Mouse (Mus musculus) hindbrain, embryonic 10.5 days (tissue): ENCODE results near the gene Ptgis. TPM values are rescaled to one million over a fixed set of nuclear protein-coding genes. Genes with fewer than 3 reads are reported as not detected.
A peak's percentile ranks its signal among the peaks of the same experiment; 100 is the strongest.

ENCODE experiments used
- DNase-seq: peaks from one replicate; pipeline ENCODE4 v3.0.0-alpha.2; 2017; ENCODE audit warnings: low spot score
- H3K27ac ChIP-seq: fragments of 300-500 bp; sonication (generic); 2 replicates; pipeline ENCODE4 v1.5.1; 2016; ENCODE audit warnings: mild to moderate bottlenecking, moderate library complexity
- H3K27me3 ChIP-seq: fragments of 300-500 bp; sonication (generic); 2 replicates; pipeline ENCODE4 v1.6.1; 2016; ENCODE audit warnings: mild to moderate bottlenecking; ENCODE audit not compliant: poor library complexity, insufficient read depth, severe bottlenecking
- H3K36me3 ChIP-seq: fragments of 300-500 bp; sonication (generic); 2 replicates; pipeline ENCODE4 v1.6.1; 2016; ENCODE audit warnings: mild to moderate bottlenecking, moderate library complexity
- H3K4me1 ChIP-seq: fragments of 300-500 bp; sonication (generic); replicated peaks from 2 replicates; pipeline ENCODE4 v1.6.1; 2016; ENCODE audit warnings: mild to moderate bottlenecking
- H3K4me3 ChIP-seq: fragments of 300-500 bp; sonication (generic); 2 replicates; pipeline ENCODE4 v1.5.1; 2016; ENCODE audit warnings: mild to moderate bottlenecking, moderate library complexity
- H3K9me3 ChIP-seq: fragments of 300-500 bp; sonication (generic); 2 replicates; pipeline ENCODE4 v1.6.1; 2016; ENCODE audit warnings: mild to moderate bottlenecking, moderate library complexity
- WGBS: fragments of 180-500 bp; shearing (Covaris S2); methylation state at CpG from one replicate; pipeline ENCODE4 v1.1.7; 2016; 5-methylcytosine and 5-hydroxymethylcytosine counted together
- polyA plus RNA-seq: library from polyadenylated mRNA; unstranded; fragments of >200 nt; fragmentation: Nextera tagmentation; extraction: Ambion mirVana; gene quantifications from 2 replicates; pipeline ENCODE4 v1.2.1, GENCODE M21; 2016

Gene Ptgis
- polyA plus RNA-seq, 1 experiment from 2014 or later: 10.9 TPM

GRCm38 (mm10) chr2:167237224-167237623 lies 3.2 kb downstream of the Ptgis start:
- Histone ChIP-seq H3K9me3 (no peaks in the 10 kb centered on the region), H3K27me3 (peaks cover 20% of the 10 kb centered on the region), H3K4me1 (peaks cover 44% of the 10 kb centered on the region)

GRCm38 (mm10) chr2:167236174-167236573 lies 4.2 kb downstream of the Ptgis start:
- Histone ChIP-seq H3K27ac (no peak overlapping the region), H3K4me3 (no peak overlapping the region), H3K27me3 (peaks cover 17% of the 10 kb centered on the region), H3K36me3 (no peaks in the 10 kb centered on the region), H3K9me3 (no peaks in the 10 kb centered on the region), H3K4me1 (peaks cover 55% of the 10 kb centered on the region)
- 95% methylated on average over 4 of the region's 4 CpGs for WGBS
- no peak for DNase-seq

More at GRCm38 (mm10) chr2:167237224-167237623, 3.2 kb downstream of the Ptgis start:
- H3K36me3 ChIP-seq: no peaks in the 10 kb centered on the region
- no peak for DNase-seq
- no peak overlapping the region for H3K4me3 ChIP-seq
- no peak overlapping the region for H3K27ac ChIP-seq
- WGBS: 76% methylated on average over 9 of the region's 9 CpGs

DNA sequence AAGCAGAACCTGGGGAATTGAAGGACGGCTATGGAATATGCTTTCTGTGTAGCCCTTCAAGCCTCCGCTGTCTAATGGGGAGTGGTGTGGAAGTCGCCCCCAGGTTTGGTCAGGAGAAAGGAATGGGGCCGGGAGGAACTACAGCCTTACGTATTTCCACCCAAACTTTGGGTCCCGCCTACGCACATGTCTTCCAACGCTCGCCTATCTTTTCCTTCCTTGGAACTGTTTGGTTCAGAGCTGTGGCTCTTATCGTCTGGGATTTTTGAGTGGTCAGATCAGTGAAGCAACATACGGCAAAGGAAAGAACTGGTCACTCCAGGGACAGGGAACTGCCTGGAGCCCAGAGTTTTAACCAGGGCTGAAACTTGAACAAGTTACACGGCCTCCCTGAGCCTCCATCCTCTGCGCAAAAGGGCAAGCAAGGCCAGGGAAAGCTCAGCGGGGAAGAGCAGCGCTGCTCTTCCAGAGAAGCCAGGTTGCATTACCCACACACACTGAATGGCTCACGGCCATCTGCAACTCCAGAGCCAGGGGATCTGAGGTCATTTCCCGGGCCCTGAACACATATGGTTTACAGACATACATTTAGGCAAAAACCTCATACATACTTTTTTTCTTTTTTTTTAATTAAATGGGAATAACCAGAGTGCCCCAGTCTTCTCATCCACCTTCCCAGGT lies 4.9 kb downstream of the Ptgis start:
- H3K27ac ChIP-seq: no peak overlapping the region
- H3K9me3 ChIP-seq: no peaks in the 10 kb centered on the region
- WGBS: 71% methylated on average over 17 of the region's 17 CpGs
- no peak overlapping the region for H3K4me3 ChIP-seq
- no peaks in the 10 kb centered on the region for H3K36me3 ChIP-seq
- peaks cover 55% of the 10 kb centered on the region for H3K4me1 ChIP-seq
- DNase-seq: no peak
- peaks cover 10% of the 10 kb centered on the region for H3K27me3 ChIP-seq

DNA sequence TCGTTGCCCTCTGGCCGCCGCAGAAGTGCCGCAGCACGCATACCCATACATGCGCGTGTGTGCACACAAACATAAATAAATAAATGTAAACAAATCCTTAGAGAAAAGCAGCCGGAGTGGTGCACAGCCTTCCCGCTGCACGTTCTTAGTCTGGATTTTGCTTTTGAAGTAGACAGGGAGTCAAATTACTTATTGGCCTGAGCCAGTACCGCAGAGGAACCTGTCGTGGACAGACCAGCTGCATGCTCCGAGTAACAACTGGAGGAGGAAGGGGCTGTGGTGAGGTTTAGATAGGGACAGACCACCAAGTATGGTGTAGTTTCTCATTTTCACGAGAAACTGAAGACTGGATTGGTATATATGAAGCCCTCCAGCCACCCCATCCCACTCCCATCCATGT lies 6.6 kb downstream of the Ptgis start:
- Histone ChIP-seq H3K27ac (no peak overlapping the region; the same call in 1 of the 2 replicates), H3K36me3 (no peaks in the 10 kb centered on the region), H3K9me3 (no peaks in the 10 kb centered on the region), H3K27me3 (peaks cover 4% of the 10 kb centered on the region; the same call in 1 of the 2 replicates), H3K4me1 (peaks cover 44% of the 10 kb centered on the region), H3K4me3 (no peak overlapping the region)
- DNase-seq: no peak
- 54% methylated on average over 14 of the region's 14 CpGs for WGBS

DNA sequence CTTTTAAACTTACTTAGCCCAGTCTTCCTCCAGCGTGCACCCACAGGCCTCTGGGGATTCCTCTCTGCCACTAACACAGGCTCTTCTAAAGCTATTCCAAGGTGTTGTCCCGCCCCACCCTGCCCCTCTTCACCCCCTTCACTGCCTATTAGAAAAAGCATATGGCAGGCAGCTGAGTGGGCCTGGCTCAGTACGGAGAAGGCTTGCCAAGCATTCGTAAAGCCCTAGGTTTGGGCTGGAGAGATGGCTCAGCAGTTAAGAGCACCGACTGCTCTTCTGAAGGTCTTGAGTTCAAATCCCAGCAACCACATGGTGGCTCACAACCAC lies 7.4 kb downstream of the Ptgis start:
- Histone ChIP-seq H3K4me3 (no peak overlapping the region), H3K27me3 (no peaks in the 10 kb centered on the region), H3K9me3 (no peaks in the 10 kb centered on the region), H3K36me3 (no peaks in the 10 kb centered on the region), H3K4me1 (peaks cover 40% of the 10 kb centered on the region), H3K27ac (0 out of 2 replicates have a peak overlapping the region, but pooled peaks have one; percentile 12)
- no peak for DNase-seq
- WGBS: 77% methylated on average over 5 of the region's 5 CpGs

DNA sequence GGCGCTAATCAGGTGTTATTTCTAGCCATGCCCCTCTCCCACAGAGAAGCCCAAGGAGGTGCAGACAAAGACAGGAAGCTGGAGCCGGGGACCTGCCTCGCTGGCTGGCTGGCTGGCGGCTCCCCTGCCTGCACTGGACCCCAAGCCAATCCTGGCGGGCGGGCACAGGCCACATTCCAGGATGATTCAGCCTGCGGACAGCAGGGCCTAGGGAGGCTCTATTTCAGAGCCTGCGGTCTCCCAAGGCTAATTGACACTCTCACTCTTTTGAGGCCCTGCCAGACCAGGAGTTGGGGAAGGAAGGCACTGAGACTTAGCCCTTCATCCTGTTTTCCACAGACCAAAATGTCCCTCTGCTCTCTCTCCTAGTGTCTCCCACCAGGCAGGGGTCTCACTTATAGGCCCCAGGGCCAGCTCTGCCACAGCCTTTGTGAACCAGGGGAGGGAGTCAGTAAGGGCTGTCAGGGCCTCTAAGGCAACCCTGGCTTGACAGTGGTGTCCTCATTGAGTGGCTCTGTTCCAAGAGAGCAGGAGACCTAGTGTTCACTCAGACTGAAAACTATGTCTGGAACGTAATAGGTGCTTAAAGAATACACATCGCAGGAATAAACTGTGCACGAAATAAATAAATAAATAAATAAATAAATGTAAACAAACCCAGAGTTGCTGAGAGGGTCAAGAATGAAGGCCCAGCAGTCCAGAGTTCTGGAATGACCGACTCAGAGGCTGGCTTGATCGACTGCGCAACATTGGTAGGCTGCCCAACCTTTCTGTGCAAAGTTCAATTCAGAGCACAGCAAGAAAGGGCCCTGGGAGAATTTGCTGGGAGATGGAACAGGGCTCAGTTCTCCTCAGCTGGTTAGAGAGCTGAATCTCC lies 8.0 kb downstream of the Ptgis start:
- peak overlapping the region; percentile 50; the same call in 1 of the 2 replicates for H3K27ac ChIP-seq

DNA sequence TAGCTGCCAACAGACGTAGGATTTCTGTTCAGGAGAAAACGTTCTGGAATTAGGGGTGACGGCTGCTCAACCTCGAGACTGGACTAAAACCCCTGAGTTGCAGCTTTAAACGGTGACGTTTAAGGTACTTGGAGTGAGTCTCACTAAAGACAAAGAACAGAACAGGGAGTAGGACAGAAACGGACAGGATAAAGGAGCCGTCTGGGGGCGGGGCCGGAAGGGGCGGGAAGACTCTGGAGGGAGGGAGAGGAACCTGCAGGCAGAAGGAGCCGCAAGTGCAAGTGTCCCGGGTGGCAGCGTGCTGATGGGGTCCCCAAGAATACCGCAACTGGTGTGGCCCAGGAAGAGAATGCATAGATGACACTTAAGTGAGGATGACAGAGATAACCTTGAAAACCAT lies 9.8 kb downstream of the Ptgis start:
- peak overlapping the region; percentile 43 for H3K4me3 ChIP-seq
- H3K36me3 ChIP-seq: no peaks in the 10 kb centered on the region
- H3K27ac ChIP-seq: peak overlapping the region; percentile 82
- peak; percentile 63 for DNase-seq
- no peaks in the 10 kb centered on the region for H3K27me3 ChIP-seq
- H3K4me1 ChIP-seq: peaks cover 40% of the 10 kb centered on the region
- H3K9me3 ChIP-seq: no peaks in the 10 kb centered on the region
- 13% methylated on average over 15 of the region's 15 CpGs for WGBS

More for the DNA sequence above, 8.0 kb downstream of the Ptgis start:
- no peaks in the 10 kb centered on the region for H3K27me3 ChIP-seq
- no peak for DNase-seq
- H3K4me1 ChIP-seq: peaks cover 40% of the 10 kb centered on the region
- WGBS: 53% methylated on average over 14 of the region's 14 CpGs
- no peaks in the 10 kb centered on the region for H3K36me3 ChIP-seq
- H3K9me3 ChIP-seq: no peaks in the 10 kb centered on the region
- H3K4me3 ChIP-seq: no peak overlapping the region

- Histone ChIP-seq H3K4me1 (no peaks in the 10 kb centered on the region), H3K27me3 (no peaks in the 10 kb centered on the region), H3K27ac (no peak overlapping the region), H3K9me3 (no peaks in the 10 kb centered on the region), H3K4me3 (no peak overlapping the region), H3K36me3 (no peaks in the 10 kb centered on the region)
- no peak for DNase-seq
- 85% methylated on average over 7 of the region's 7 CpGs for WGBS
Observed at GRCm38 (mm10) chr2:167224937-167225336, 15.5 kb downstream of the Ptgis start.

DNA sequence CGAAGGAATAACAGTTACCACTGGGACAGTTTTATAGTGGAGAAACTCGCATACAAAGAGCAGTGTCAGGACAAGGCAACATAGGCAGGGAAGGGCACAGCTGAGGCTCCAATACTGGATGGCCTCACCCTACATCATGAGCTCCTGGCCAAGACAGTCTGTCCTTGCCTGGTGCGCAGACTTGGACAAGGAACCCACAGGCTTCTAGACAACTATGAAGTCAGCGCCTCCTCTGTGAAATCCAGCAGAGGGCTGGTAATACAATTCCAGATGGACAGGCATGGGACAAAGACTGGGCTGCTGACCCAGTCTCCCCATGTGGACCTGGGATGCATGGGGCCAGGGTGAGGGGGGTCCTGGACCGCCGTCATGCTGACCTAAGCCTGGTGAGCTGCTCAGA lies 16.2 kb downstream of the Ptgis start:
- no peak overlapping the region for H3K4me3 ChIP-seq
- DNase-seq: no peak
- no peaks in the 10 kb centered on the region for H3K9me3 ChIP-seq
- no peak overlapping the region for H3K27ac ChIP-seq
- 91% methylated on average over 6 of the region's 6 CpGs for WGBS
- H3K27me3 ChIP-seq: no peaks in the 10 kb centered on the region
- no peaks in the 10 kb centered on the region for H3K36me3 ChIP-seq
- no peaks in the 10 kb centered on the region for H3K4me1 ChIP-seq

GRCm38 (mm10) chr2:167222152-167222551 lies 18.3 kb downstream of the Ptgis start:
- Histone ChIP-seq H3K4me1 (no peaks in the 10 kb centered on the region), H3K27me3 (no peaks in the 10 kb centered on the region), H3K27ac (no peak overlapping the region), H3K36me3 (no peaks in the 10 kb centered on the region), H3K9me3 (no peaks in the 10 kb centered on the region), H3K4me3 (no peak overlapping the region)
- WGBS: 35% methylated on average over 7 of the region's 7 CpGs
- DNase-seq: peak; percentile 70

DNA sequence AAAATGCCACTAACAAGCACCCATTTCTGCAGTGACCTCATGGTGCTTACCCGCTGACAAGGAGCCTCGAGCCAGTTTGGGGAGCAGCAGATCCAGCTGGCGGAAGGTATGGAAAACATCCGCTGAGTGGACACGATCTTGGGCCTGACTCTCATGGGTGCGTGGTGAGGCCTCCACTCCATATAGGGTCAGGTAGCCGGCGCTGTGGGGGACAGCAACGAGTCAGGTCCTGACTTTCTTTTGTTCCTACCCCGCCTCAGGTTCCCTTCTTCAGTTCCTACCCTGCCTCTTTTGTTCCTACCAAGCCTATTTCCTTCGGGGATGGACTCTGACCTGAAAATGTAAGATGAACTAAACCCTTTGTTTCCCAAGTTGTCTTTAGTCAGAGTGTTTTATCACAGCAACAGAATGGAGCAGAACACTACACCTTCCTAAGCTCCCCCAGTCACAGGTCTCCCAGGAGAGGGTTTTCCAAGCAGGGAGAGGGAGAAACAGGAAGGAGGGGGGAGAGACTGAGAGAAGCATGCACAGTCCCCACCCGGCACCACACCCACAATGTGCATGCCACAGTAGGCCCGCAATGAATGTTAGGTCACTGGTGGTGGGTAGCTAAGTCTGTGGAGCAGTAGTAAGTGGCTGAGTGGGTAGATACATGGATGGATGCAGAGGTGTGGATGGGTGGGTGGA lies 19.1 kb downstream of the Ptgis start:
- no peaks in the 10 kb centered on the region for H3K27me3 ChIP-seq
- DNase-seq: no peak
- H3K4me1 ChIP-seq: no peaks in the 10 kb centered on the region
- no peaks in the 10 kb centered on the region for H3K9me3 ChIP-seq
- no peak overlapping the region for H3K4me3 ChIP-seq
- WGBS: 87% methylated on average over 13 of the region's 13 CpGs
- no peaks in the 10 kb centered on the region for H3K36me3 ChIP-seq
- no peak overlapping the region for H3K27ac ChIP-seq

GRCm38 (mm10) chr2:167220736-167221135 lies 19.7 kb downstream of the Ptgis start:
- WGBS: 89% methylated on average over 5 of the region's 5 CpGs
- Histone ChIP-seq H3K36me3 (no peaks in the 10 kb centered on the region), H3K4me3 (no peak overlapping the region), H3K4me1 (no peaks in the 10 kb centered on the region), H3K27ac (no peak overlapping the region), H3K9me3 (no peaks in the 10 kb centered on the region), H3K27me3 (no peaks in the 10 kb centered on the region)
- DNase-seq: no peak
